Mouse (Mus musculus) G1E (cell line): Measurements from ENCODE around the gene Mest. TPM values are rescaled to one million over a fixed set of nuclear protein-coding genes. Genes with fewer than 3 reads are reported as not detected.

ENCODE experiments used
- ATAC-seq: 2 replicates; pipeline ENCODE4 v1.8.0; 2016; ENCODE audit warnings: mild to moderate bottlenecking; ENCODE audit not compliant: insufficient number of reproducible peaks, poor library complexity, low FRiP score, severe bottlenecking; ENCODE audit errors: extremely low read depth
- DNase-seq: peaks from one replicate; pipeline ENCODE4 v3.0.0; 2012; ENCODE audit warnings: low spot score
- H3K27me3 ChIP-seq: 2 replicates; pipeline ENCODE4 v1.6.1; 2012; ENCODE audit warnings: mild to moderate bottlenecking, low read length, inconsistent platforms; ENCODE audit not compliant: insufficient read depth
- H3K36me3 ChIP-seq: replicated peaks from 2 replicates; pipeline ENCODE3; 2012; ENCODE audit warnings: mild to moderate bottlenecking, inconsistent platforms
- H3K4me1 ChIP-seq: 2 replicates; pipeline ENCODE4 v1.6.1; 2012; ENCODE audit warnings: low read depth, low read length, inconsistent platforms, mixed read lengths; ENCODE audit not compliant: insufficient read depth
- H3K4me3 ChIP-seq: 2 replicates; pipeline ENCODE4 v1.5.1; 2012; ENCODE audit warnings: low read depth, mild to moderate bottlenecking, inconsistent platforms, low read length, moderate library complexity, mixed read lengths
- H3K9me3 ChIP-seq: replicated peaks from 2 replicates; pipeline ENCODE4 v1.6.1; 2012; ENCODE audit warnings: inconsistent platforms
- CTCF ChIP-seq: IDR thresholded peaks from 2 replicates; pipeline ENCODE4 v1.5.1; 2012; ENCODE audit warnings: low read depth, low read length, inconsistent platforms, mixed read lengths
- GATA1 ChIP-seq: IDR thresholded peaks from 2 replicates; pipeline ENCODE4 v1.6.1; 2012; ENCODE audit warnings: borderline replicate concordance, low read length, inconsistent platforms, mixed read lengths
- GATA2 ChIP-seq: IDR thresholded peaks from 2 replicates; pipeline ENCODE4 v1.6.1; 2012; ENCODE audit warnings: low read depth, low read length, inconsistent platforms, borderline replicate concordance
- POLR2AphosphoS5 ChIP-seq: IDR thresholded peaks from 2 replicates; pipeline ENCODE4 v1.6.1; 2012; ENCODE audit warnings: low read depth, low read length, inconsistent platforms; ENCODE audit not compliant: insufficient replicate concordance
- TAL1 ChIP-seq: conservative IDR thresholded peaks from 2 replicates; pipeline ENCODE4 v1.6.1; 2012; ENCODE audit warnings: low read depth, low read length, inconsistent platforms, mixed read lengths
- polyA plus RNA-seq: library from polyadenylated mRNA; stranded (reverse); fragments of >175 nt; gene quantifications from 2 replicates; pipeline ENCODE4 v1.2.3, GENCODE M21; 2012
- total RNA-seq, 2 experiments: library from RNA; stranded (forward) in 1 of 2; stranded (reverse) in 1 of 2; fragments of 200-1000 nt in 1 of 2; fragments of >200 nt in 1 of 2; fragmentation: Nextera tagmentation in 1 of 2; gene quantifications; 2 replicates each; pipeline ENCODE4 v1.2.3; 2014 to 2017

The Mest gene
- total RNA-seq (2014; fragmentation: Nextera tagmentation) (not detected in 2 replicates), total RNA-seq (2017) (0.29 and 0.49 TPM in 2 replicates), polyA plus RNA-seq (0.57 and 0.90 TPM in 2 replicates)

DNA sequence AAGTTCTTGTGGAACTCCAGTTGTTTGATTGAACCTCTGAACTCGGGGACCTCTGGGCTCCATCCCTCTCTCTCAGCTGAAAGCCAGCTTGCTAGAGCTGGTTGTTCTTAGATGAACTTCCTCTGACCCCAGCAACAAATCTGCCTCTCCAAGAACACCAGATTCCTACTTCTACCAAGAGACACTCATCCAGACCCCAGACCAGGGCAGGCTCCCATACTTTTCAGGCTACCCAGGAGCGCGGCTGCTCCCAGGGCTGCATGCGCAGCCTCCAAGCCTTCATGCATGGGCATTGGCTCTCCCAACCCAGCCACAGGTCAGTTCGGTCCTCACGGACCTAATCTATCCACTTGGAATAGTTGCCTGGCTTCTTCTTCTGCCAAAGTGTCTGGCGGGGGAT lies at the start of gene Mest:
Gene Mest, plus strand, starts transcription at position 217 of the 400 bp plus-strand sequence.
- no peaks in the 10 kb centered on the region for H3K9me3 ChIP-seq
- no peaks in the 10 kb centered on the region for H3K36me3 ChIP-seq
- H3K4me1 ChIP-seq: no peaks in the 10 kb centered on the region
- H3K27me3 ChIP-seq: peaks cover 15% of the 10 kb centered on the region
- H3K4me3 ChIP-seq: no peak within 1 kb of the TSS
- ATAC-seq (no peak), DNase-seq (no peak)
- no peak for TF ChIP-seq TAL1
- no peak for TF ChIP-seq GATA2
- no peak for TF ChIP-seq CTCF
- no peak for TF ChIP-seq GATA1
- TF ChIP-seq POLR2AphosphoS5: no peak

DNA sequence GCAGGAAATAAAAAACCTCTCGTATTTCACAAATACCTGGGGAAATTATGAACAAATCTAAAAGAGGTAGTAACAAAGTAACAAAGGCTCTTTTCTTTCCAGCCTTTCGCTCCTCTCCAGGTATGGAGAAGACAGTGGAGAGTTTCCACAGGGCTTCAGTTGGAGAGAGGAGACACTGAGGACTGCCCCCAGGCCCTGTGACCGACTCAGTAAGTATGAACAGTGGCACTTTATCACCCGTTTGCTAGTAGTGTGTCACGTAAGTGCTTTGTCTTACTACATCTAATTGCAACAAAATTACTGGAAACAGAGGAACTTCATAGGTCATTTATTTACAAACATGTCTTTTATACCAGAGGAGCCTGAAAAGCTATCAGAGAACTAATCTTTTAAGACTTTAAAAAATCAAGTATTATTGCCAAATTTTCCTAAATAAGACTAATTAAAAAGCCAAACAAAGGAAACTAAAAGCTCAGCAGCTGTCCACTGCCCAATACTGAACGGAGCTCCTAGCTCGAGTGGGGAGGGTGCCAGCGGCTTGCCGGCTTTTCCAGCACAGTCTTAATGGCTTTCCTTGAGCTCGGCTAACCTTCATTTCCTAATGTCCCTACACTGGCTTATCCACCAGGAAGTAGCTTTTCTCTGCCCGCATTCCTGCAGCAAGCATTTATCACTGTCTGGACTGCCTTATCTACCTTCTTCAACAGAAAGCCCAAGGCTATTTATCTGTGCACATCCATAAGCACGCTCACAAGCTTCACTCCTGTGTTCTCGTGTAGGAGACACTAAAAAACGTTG lies 49.4 kb upstream of the Mest start:
- H3K4me1 ChIP-seq: 0 out of 2 replicates have a peak, but pooled peaks cover 5% of the 10 kb centered on the region
- ATAC-seq (no peak), DNase-seq (no peak)
- no peak for TF ChIP-seq GATA2
- no peak for TF ChIP-seq POLR2AphosphoS5
- no peak for TF ChIP-seq CTCF
- no peaks in the 10 kb centered on the region for H3K9me3 ChIP-seq
- no peaks in the 10 kb centered on the region for H3K27me3 ChIP-seq
- H3K4me3 ChIP-seq: no peak overlapping the region
- H3K36me3 ChIP-seq: peaks cover 17% of the 10 kb centered on the region

DNA sequence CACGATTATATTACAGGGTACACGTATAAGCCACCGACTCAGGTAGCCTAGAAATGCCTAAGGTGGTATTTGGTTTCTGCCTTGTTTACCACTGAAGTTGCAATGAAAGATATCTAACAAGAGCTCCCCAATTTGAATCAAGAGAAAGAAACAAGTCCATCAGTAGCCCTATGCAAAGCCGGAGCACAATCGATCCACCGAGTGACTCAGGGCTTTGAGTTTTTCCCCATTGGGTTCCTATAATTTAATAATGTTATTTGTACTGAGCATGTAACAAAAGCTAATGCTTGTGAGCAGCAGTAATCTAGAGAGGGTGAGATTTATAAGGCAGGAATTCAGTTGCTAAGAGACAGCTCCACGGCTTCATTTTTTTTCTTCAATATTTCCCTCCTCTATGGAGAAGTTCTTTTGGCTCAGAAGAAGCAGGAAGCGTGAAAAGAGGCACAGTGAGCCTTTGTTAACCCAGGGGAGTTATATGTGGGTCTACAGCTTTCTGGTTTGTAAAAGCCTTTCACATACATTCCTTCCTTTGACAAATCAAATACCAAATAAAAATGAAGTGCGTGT lies 48.5 kb upstream of the Mest start:
- H3K36me3 ChIP-seq: peaks cover 21% of the 10 kb centered on the region
- DNase-seq: no peak
- no peak for ATAC-seq
- 0 out of 2 replicates have a peak, but pooled peaks cover 5% of the 10 kb centered on the region for H3K4me1 ChIP-seq
- TF ChIP-seq GATA1: no peak
- no peak for TF ChIP-seq TAL1
- no peak for TF ChIP-seq CTCF
- no peak for TF ChIP-seq GATA2
- no peak for TF ChIP-seq POLR2AphosphoS5
- H3K27me3 ChIP-seq: no peaks in the 10 kb centered on the region
- no peak overlapping the region for H3K4me3 ChIP-seq
- no peaks in the 10 kb centered on the region for H3K9me3 ChIP-seq

DNA sequence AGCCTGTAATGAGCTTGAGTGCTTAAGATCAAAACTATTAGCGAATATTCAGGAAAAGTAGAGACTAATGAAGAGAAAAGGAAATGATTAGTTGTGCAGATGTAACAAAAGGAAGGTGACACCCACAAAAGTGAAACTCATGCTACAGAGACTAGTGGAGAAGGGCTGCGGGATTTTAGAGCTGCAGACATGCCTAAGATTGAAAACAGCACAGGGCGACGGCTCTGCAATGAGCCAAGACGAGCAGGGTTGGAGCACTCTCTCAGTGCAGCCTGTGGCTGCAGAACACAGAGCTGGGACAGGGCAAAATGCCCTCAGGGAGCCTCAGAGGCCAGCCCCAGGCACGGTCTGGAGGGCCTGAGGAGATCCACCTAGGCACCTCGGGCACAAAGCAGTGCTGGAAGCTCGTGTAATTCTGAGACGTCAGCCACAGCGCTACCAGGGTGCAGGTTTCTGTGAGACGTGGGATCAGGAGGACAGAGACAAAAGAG lies 48.0 kb upstream of the Mest start:
- H3K4me1 ChIP-seq: 0 out of 2 replicates have a peak, but pooled peaks cover 5% of the 10 kb centered on the region
- no peak overlapping the region for H3K4me3 ChIP-seq
- no peaks in the 10 kb centered on the region for H3K9me3 ChIP-seq
- TF ChIP-seq TAL1 (no peak), GATA1 (no peak), POLR2AphosphoS5 (no peak), GATA2 (no peak), CTCF (no peak)
- H3K36me3 ChIP-seq: peaks cover 22% of the 10 kb centered on the region
- ATAC-seq (no peak), DNase-seq (no peak)
- no peaks in the 10 kb centered on the region for H3K27me3 ChIP-seq

DNA sequence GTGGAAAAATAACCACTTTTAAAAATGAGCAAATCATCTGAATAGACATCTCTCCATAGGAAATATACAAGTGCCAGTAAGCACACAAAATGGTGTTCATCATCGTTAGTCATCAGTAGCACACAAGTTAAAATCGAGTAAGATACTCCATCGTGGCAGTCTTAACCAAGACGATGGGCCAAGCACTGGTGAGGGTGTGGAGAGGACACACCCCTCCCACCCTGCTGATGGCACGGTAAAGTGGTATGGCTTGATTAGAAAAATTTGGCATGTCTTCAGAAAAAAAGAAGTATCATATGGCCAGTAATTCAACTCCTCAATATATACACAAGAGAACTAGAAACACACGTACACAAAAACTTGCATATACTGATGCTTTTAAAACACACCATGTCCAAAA lies 46.8 kb upstream of the Mest start:
- H3K27me3 ChIP-seq: no peaks in the 10 kb centered on the region
- TF ChIP-seq GATA2 (no peak), GATA1 (no peak)
- no peak for ATAC-seq

DNA sequence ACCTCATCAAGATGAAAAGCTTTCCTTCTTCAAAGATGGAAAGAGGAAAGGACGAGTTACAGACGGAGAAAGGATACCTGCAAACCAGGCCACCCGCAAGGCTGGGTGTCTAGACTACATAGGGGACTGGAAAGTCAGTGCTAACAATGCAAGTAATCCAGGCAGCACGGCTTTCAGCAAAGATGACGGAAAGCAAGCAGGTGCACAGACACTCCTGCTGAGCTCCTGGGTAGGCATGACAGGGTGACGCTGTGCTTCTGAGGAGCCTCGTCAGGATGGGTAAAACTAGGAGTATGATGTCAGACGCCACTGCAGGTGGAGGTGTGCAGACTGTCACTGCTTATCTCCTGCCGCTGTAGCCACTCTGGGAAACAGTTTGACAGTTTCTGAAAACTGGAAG lies 45.8 kb upstream of the Mest start:
- TF ChIP-seq GATA1 (no peak), POLR2AphosphoS5 (no peak), GATA2 (no peak), CTCF (no peak), TAL1 (no peak)

More for the DNA sequence above, 46.8 kb upstream of the Mest start:
- no peak for DNase-seq
- H3K9me3 ChIP-seq: no peaks in the 10 kb centered on the region
- H3K4me3 ChIP-seq: no peak overlapping the region
- H3K36me3 ChIP-seq: peaks cover 22% of the 10 kb centered on the region
- 0 out of 2 replicates have a peak, but pooled peaks cover 5% of the 10 kb centered on the region for H3K4me1 ChIP-seq

More for the DNA sequence above, 45.8 kb upstream of the Mest start:
- no peak for ATAC-seq
- Histone ChIP-seq H3K4me3 (no peak overlapping the region), H3K4me1 (peaks cover 9% of the 10 kb centered on the region), H3K36me3 (peaks cover 21% of the 10 kb centered on the region), H3K27me3 (no peaks in the 10 kb centered on the region), H3K9me3 (no peaks in the 10 kb centered on the region)
- no peak for DNase-seq
